Comparison of ENCODE assay signal across 25 mouse cellular contexts in the genomic region with DNA sequence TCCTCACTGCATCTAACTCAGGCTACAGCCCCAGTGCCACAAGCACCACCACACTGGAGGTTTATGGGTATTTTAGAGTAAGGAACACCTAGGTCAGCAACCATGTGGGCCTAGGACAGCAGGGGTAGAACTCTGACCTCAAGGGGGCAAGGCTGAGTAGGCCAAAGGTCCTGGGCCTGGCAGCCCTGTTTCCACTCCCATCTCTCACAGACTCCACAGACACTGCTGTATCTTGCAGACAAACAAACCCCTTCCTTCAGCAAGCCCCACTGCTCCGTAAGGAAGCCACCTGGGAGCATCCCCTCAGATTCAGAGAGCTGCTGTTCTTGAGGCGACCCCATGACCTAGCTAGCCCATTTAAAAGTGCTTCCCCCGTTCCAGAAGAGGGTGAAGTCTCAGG. TPM values are rescaled to one million over a fixed set of nuclear protein-coding genes. Genes with fewer than 3 reads are reported as not detected.
DNase-seq lines count a peak whose midpoint lies in the region; ATAC-seq and TF ChIP-seq lines count a peak whose summit lies in the region.
"Had no signal": no experiment of that assay in that cellular context is flagged by ENCODE, and none has a peak within 500 bp of the region (broad histone marks: within the 10 kb centered on the region; RNA-seq: fewer than 3 reads in every experiment).

No protein-coding gene starts in this region.

- WGBS in forebrain, embryonic 15.5 days: 68% methylated on average over 3 of the region's 3 CpGs
- WGBS in forebrain, embryonic 12.5 days: 83% methylated on average over 3 of the region's 3 CpGs
- WGBS in liver, embryonic 14.5 days (ENCODE audit: insufficient replicate concordance): 83% methylated on average over 3 of the region's 3 CpGs
- 87% methylated on average over 3 of the region's 3 CpGs for WGBS in liver, postnatal 0 days (ENCODE audit: insufficient replicate concordance)
- 95% methylated on average over 3 of the region's 3 CpGs for WGBS in thymus, adult 2 months

- peak; percentile 14; the same call in 1 of the 2 replicates for TF ChIP-seq CTCF in liver, embryonic 14.5 days (IDR thresholded peaks at IDR 0.05; ENCODE audit: low read depth)
- TF ChIP-seq CTCF in liver, postnatal 0 days (IDR thresholded peaks at IDR 0.05; ENCODE audit: low read depth): no peak
- no peak for TF ChIP-seq CTCF in thymus, adult 2 months (IDR thresholded peaks at IDR 0.05; ENCODE audit: borderline replicate concordance, control insufficient read depth, extremely low read depth, insufficient read depth, low read length, poor library complexity)

- H3K27ac ChIP-seq in forebrain, embryonic 15.5 days (replicated peaks): peak overlapping the region; percentile 11; the same call in 1 of the 2 replicates
- H3K27ac ChIP-seq in forebrain, embryonic 12.5 days: no peak overlapping the region
- H3K27ac ChIP-seq in liver, embryonic 14.5 days: no peak overlapping the region
- no peak overlapping the region for H3K27ac ChIP-seq in liver, postnatal 0 days (ENCODE audit: low read depth)
- H3K27ac ChIP-seq in thymus, adult 2 months (ENCODE audit: control insufficient read depth, insufficient read depth, low read length): peak overlapping the region; percentile 67
- H3K27ac ChIP-seq: forebrain, embryonic 10.5 days; heart, adult 2 months; heart, embryonic 10.5 days; heart, embryonic 13.5 days; hindbrain, embryonic 12.5 days; hindbrain, embryonic 15.5 days had no signal

- ATAC-seq in forebrain, embryonic 15.5 days (replicated peaks): no peak
- no peak for ATAC-seq in forebrain, embryonic 12.5 days (ENCODE audit: low FRiP score)
- ATAC-seq in liver, embryonic 14.5 days (ENCODE audit: insufficient read depth): no peak
- no peak for ATAC-seq in liver, postnatal 0 days
- ATAC-seq: forebrain, embryonic 14.5 days; Patski had no signal

- H3K9me3 ChIP-seq in forebrain, embryonic 15.5 days: no peaks in the 10 kb centered on the region
- H3K9me3 ChIP-seq in forebrain, embryonic 12.5 days: no peaks in the 10 kb centered on the region
- H3K9me3 ChIP-seq in liver, embryonic 14.5 days (ENCODE audit: control insufficient read depth, low read length): no peaks in the 10 kb centered on the region
- H3K9me3 ChIP-seq in liver, postnatal 0 days (ENCODE audit: low read length): no peaks in the 10 kb centered on the region
- H3K9me3 ChIP-seq: forebrain, embryonic 10.5 days; G1E; heart, embryonic 10.5 days; heart, embryonic 13.5 days; hindbrain, embryonic 12.5 days; hindbrain, embryonic 15.5 days had no signal

- H3K4me1 ChIP-seq in forebrain, embryonic 15.5 days: peaks cover 11% of the 10 kb centered on the region
- H3K4me1 ChIP-seq in forebrain, embryonic 12.5 days: peaks cover 3% of the 10 kb centered on the region; the same call in 1 of the 2 replicates
- H3K4me1 ChIP-seq in liver, embryonic 14.5 days (replicated peaks; ENCODE audit: control insufficient read depth in 2 of 2, insufficient read depth in 2 of 2, low read length in 1 of 2): peaks cover 26 to 43% of the 10 kb centered on the region in 2 experiments
- peaks cover 10% of the 10 kb centered on the region for H3K4me1 ChIP-seq in liver, postnatal 0 days (ENCODE audit: insufficient read depth)
- peaks cover 55% of the 10 kb centered on the region for H3K4me1 ChIP-seq in thymus, adult 2 months (replicated peaks; ENCODE audit: control insufficient read depth, insufficient read depth, low read length)

- no peaks in the 10 kb centered on the region for H3K27me3 ChIP-seq in forebrain, embryonic 15.5 days
- no peaks in the 10 kb centered on the region for H3K27me3 ChIP-seq in forebrain, embryonic 12.5 days
- H3K27me3 ChIP-seq in liver, embryonic 14.5 days (ENCODE audit: control insufficient read depth, insufficient read depth, low read length): no peaks in the 10 kb centered on the region
- H3K27me3 ChIP-seq in liver, postnatal 0 days (ENCODE audit: insufficient read depth, low read length): no peaks in the 10 kb centered on the region
- H3K27me3 ChIP-seq in thymus, adult 2 months (ENCODE audit: control insufficient read depth, insufficient read depth, low read length): no peaks in the 10 kb centered on the region
- H3K27me3 ChIP-seq: CH12.LX; heart, embryonic 13.5 days; hindbrain, embryonic 12.5 days had no signal

- no peak for TF ChIP-seq EP300 in liver, embryonic 14.5 days (IDR thresholded peaks at IDR 0.05; ENCODE audit: low read depth)
- TF ChIP-seq EP300 in liver, postnatal 0 days (IDR thresholded peaks at IDR 0.05; ENCODE audit: low read depth): no peak

- no peak overlapping the region for H3K4me3 ChIP-seq in forebrain, embryonic 15.5 days
- H3K4me3 ChIP-seq in forebrain, embryonic 12.5 days (replicated peaks): no peak overlapping the region
- H3K4me3 ChIP-seq in liver, embryonic 14.5 days (ENCODE audit: insufficient read depth in 1 of 2, low read depth in 2 of 2, low read length in 2 of 2): no peak overlapping the region
- no peak overlapping the region for H3K4me3 ChIP-seq in liver, postnatal 0 days (ENCODE audit: low read depth, low read length)
- H3K4me3 ChIP-seq in thymus, adult 2 months (ENCODE audit: control insufficient read depth, insufficient read depth, low read length): no peak overlapping the region
- H3K4me3 ChIP-seq: forebrain, embryonic 10.5 days; heart, adult 2 months; heart, embryonic 10.5 days; heart, embryonic 13.5 days; hindbrain, embryonic 12.5 days; hindbrain, embryonic 15.5 days had no signal

- no peaks in the 10 kb centered on the region for H3K36me3 ChIP-seq in forebrain, embryonic 15.5 days
- no peaks in the 10 kb centered on the region for H3K36me3 ChIP-seq in forebrain, embryonic 12.5 days (replicated peaks)
- H3K36me3 ChIP-seq in liver, embryonic 14.5 days (replicated peaks; ENCODE audit: control insufficient read depth, insufficient read depth, low read depth): no peaks in the 10 kb centered on the region
- no peaks in the 10 kb centered on the region for H3K36me3 ChIP-seq in liver, postnatal 0 days (replicated peaks; ENCODE audit: insufficient read depth, low read length)
- no peaks in the 10 kb centered on the region for H3K36me3 ChIP-seq in thymus, adult 2 months (ENCODE audit: control insufficient read depth, insufficient read depth, low read length)
- H3K36me3 ChIP-seq: forebrain, embryonic 10.5 days; G1E; heart, embryonic 10.5 days; heart, embryonic 13.5 days; hindbrain, embryonic 12.5 days; hindbrain, embryonic 15.5 days had no signal

- no peak for DNase-seq in liver, embryonic 14.5 days (ENCODE audit: low read depth in 3 of 3, low spot score in 3 of 3)
- DNase-seq in liver, postnatal 0 days: no peak
- peak; percentile 45 for DNase-seq in thymus, adult 2 months
- no peak for DNase-seq in thymus, adult 18-20 months
- DNase-seq in thymus, postnatal 36 days: peak; percentile 48 to 53
- no peak for DNase-seq in retina, embryonic 14.5 days (ENCODE audit: low spot score)
- DNase-seq: adrenal gland, postnatal 10 days; B cell, adult 2 months; cerebellum, adult 11 months; cerebellum, adult 2 months; cerebellum, adult 9-11 months; cerebellum, postnatal 25 days; gastrocnemius, postnatal 25 days; heart, adult 2 months had no signal

- H3K4me2 ChIP-seq in forebrain, embryonic 15.5 days (replicated peaks): no peak overlapping the region
- no peak overlapping the region for H3K4me2 ChIP-seq in forebrain, embryonic 12.5 days
- no peak overlapping the region for H3K4me2 ChIP-seq in liver, embryonic 14.5 days (ENCODE audit: low read depth)
- no peak overlapping the region for H3K4me2 ChIP-seq in liver, postnatal 0 days (ENCODE audit: low read depth, low read length)
- H3K4me2 ChIP-seq: heart, embryonic 13.5 days; hindbrain, embryonic 12.5 days; hindbrain, embryonic 15.5 days had no signal

- no peak for TF ChIP-seq POLR2A in thymus, adult 2 months (IDR thresholded peaks at IDR 0.05; ENCODE audit: control insufficient read depth, extremely low read depth, insufficient read depth, low read length, poor library complexity)

- H3K9ac ChIP-seq in forebrain, embryonic 15.5 days (replicated peaks): no peak overlapping the region
- H3K9ac ChIP-seq in forebrain, embryonic 12.5 days: no peak overlapping the region
- no peak overlapping the region for H3K9ac ChIP-seq in liver, embryonic 14.5 days (replicated peaks)
- no peak overlapping the region for H3K9ac ChIP-seq in liver, postnatal 0 days (replicated peaks)
- H3K9ac ChIP-seq: heart, embryonic 13.5 days; hindbrain, embryonic 12.5 days; hindbrain, embryonic 15.5 days had no signal

RNA-seq across cellular contexts. Expression of gene Mns1, which starts 32.9 kb away (rescaled TPM):
- polyA plus RNA-seq in forebrain, embryonic 15.5 days (2015; fragmentation: Nextera tagmentation; extraction: Ambion mirVana): 14.1 and 15.0 TPM in 2 replicates
- polyA plus RNA-seq in forebrain, embryonic 12.5 days (2016; fragmentation: Nextera tagmentation; extraction: Ambion mirVana): 44.7 and 51.6 TPM in 2 replicates
- polyA plus RNA-seq in liver, embryonic 14.5 days (2012; rRNA removed): 13.5 and 70.9 TPM in 2 replicates
- 99.8 and 102 TPM in 2 replicates for polyA plus RNA-seq in liver, embryonic 14.5 days (2014; fragmentation: Nextera tagmentation; extraction: Ambion mirVana)
- polyA plus RNA-seq in liver, postnatal 0 days (2015; fragmentation: Nextera tagmentation; extraction: Ambion mirVana): 36.4 and 41.9 TPM in 2 replicates
- 7.4 and 8.1 TPM in 2 replicates for polyA plus RNA-seq in thymus, adult 2 months (2012; rRNA removed)

Comparison
In these comparisons a context has a peak if more than half of its experiments do, and no peak if none do; other contexts are left out.
1. H3K27ac ChIP-seq: peak in forebrain, embryonic 15.5 days (single experiment) and thymus, adult 2 months (single experiment); none in forebrain, embryonic 12.5 days (single experiment), liver, embryonic 14.5 days (single experiment) and liver, postnatal 0 days (single experiment).
2. DNase-seq: peak in thymus, adult 2 months (single experiment) and thymus, postnatal 36 days (2 of 2); none in liver, embryonic 14.5 days (0 of 3), liver, postnatal 0 days (single experiment), thymus, adult 18-20 months (0 of 2) and retina, embryonic 14.5 days (single experiment).